Comparison of ENCODE assay signal across 9 mouse cellular contexts in the genomic region with DNA sequence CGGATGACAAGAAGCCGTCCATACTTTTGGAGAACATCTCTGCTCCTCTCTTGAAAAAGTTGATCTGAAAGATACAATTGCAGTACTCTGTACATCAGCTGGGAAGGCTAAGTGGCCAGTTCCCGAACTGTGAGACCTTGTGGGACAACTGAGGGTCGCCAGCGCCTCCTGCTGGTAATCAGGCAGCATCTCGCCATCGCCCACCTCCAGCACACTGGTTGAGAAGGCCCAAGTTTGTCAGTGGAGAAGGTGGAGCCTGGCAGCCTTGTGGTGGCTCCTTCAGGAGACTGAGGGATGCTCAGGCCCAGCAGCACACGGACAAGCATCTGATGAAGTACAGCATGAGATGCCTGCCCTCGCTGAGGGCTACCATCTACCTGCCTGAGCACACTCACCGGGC. TPM values are rescaled to one million over a fixed set of nuclear protein-coding genes. Genes with fewer than 3 reads are reported as not detected.
A peak's percentile ranks its signal among the peaks of the same experiment; 100 is the strongest.
DNase-seq lines count a peak whose midpoint lies in the region; ATAC-seq and TF ChIP-seq lines count a peak whose summit lies in the region.
"Had no signal": no experiment of that assay in that cellular context is flagged by ENCODE, and none has a peak within 500 bp of the region (broad histone marks: within the 10 kb centered on the region; RNA-seq: fewer than 3 reads in every experiment).

No protein-coding gene starts in this region.

- H3K79me2 ChIP-seq in C2C12 (ENCODE audit: control insufficient read depth, insufficient read depth), result no peaks in the 10 kb centered on the region

- no peak overlapping the region for H3K4me3 ChIP-seq in hindbrain, postnatal 0 days (ENCODE audit: low read length)
- H3K4me3 ChIP-seq in hindbrain, embryonic 12.5 days, result no peak overlapping the region
- H3K4me3 ChIP-seq in C2C12 (ENCODE audit: insufficient read depth, poor library complexity, severe bottlenecking), result no peak overlapping the region
- H3K4me3 ChIP-seq in embryonic fibroblast, embryonic 13.5 days (ENCODE audit: insufficient read depth, low read length), result no peak overlapping the region
- no peak overlapping the region for H3K4me3 ChIP-seq in olfactory bulb, adult 2 months (ENCODE audit: insufficient read depth, low read depth, low read length)
- H3K4me3 ChIP-seq: midbrain, embryonic 12.5 days had no signal

- TF ChIP-seq CTCF in hindbrain, postnatal 0 days (IDR thresholded peaks at IDR 0.05; ENCODE audit: low read depth), result peak; percentile 62
- peak; percentile 58 for TF ChIP-seq CTCF in C2C12 (IDR thresholded peaks at IDR 0.05; ENCODE audit: control insufficient read depth, insufficient read depth, insufficient read length)
- TF ChIP-seq CTCF in embryonic fibroblast, embryonic 13.5 days (IDR thresholded peaks at IDR 0.05; ENCODE audit: borderline replicate concordance, insufficient read depth, low read length), result peak; percentile 67; the same call in 1 of the 2 replicates
- peak; percentile 35; the same call in 1 of the 2 replicates for TF ChIP-seq CTCF in olfactory bulb, adult 2 months (IDR thresholded peaks at IDR 0.05; ENCODE audit: insufficient read depth, low read depth, low read length)

- no peaks in the 10 kb centered on the region for H3K79me3 ChIP-seq in C2C12 (ENCODE audit: low read depth)

- H3K9me3 ChIP-seq in hindbrain, postnatal 0 days (ENCODE audit: low read length), result no peaks in the 10 kb centered on the region
- H3K9me3 ChIP-seq in hindbrain, embryonic 12.5 days (replicated peaks), result no peaks in the 10 kb centered on the region
- H3K9me3 ChIP-seq: midbrain, embryonic 12.5 days had no signal

- no peak overlapping the region for H3K4me2 ChIP-seq in hindbrain, postnatal 0 days (ENCODE audit: low read depth, low read length)
- no peak overlapping the region for H3K4me2 ChIP-seq in hindbrain, embryonic 12.5 days (replicated peaks)
- H3K4me2 ChIP-seq: midbrain, embryonic 12.5 days had no signal

- DNase-seq in hindbrain, postnatal 0 days (ENCODE audit: low spot score), result peak; percentile 23
- DNase-seq in WW6 (ENCODE audit: low read depth, low spot score), result peak; percentile 36
- no peak for DNase-seq in layer of hippocampus, adult 9-11 months
- no peak for DNase-seq in right cerebral cortex, postnatal 36 days (ENCODE audit: low spot score in 2 of 2)

- H3K27ac ChIP-seq in hindbrain, postnatal 0 days, result no peak overlapping the region
- no peak overlapping the region for H3K27ac ChIP-seq in hindbrain, embryonic 12.5 days
- H3K27ac ChIP-seq in embryonic fibroblast, embryonic 13.5 days (ENCODE audit: insufficient read depth, low read length), result no peak overlapping the region
- H3K27ac ChIP-seq in olfactory bulb, adult 2 months (ENCODE audit: insufficient read depth, low read depth, low read length), result no peak overlapping the region
- H3K27ac ChIP-seq: midbrain, embryonic 12.5 days had no signal

- peaks cover 6% of the 10 kb centered on the region for H3K36me3 ChIP-seq in hindbrain, postnatal 0 days (ENCODE audit: insufficient read depth, low read length)
- H3K36me3 ChIP-seq in hindbrain, embryonic 12.5 days, result peaks cover 47% of the 10 kb centered on the region
- H3K36me3 ChIP-seq in C2C12 (ENCODE audit: control insufficient read depth, insufficient read depth), result no peaks in the 10 kb centered on the region

- H3K4me1 ChIP-seq in hindbrain, postnatal 0 days (ENCODE audit: insufficient read depth, low read length), result no peaks in the 10 kb centered on the region
- no peaks in the 10 kb centered on the region; the same call in 1 of the 2 replicates for H3K4me1 ChIP-seq in hindbrain, embryonic 12.5 days
- H3K4me1 ChIP-seq in embryonic fibroblast, embryonic 13.5 days (ENCODE audit: control insufficient read depth, insufficient read depth, low read length), result no peaks in the 10 kb centered on the region
- H3K4me1 ChIP-seq in olfactory bulb, adult 2 months (ENCODE audit: control insufficient read depth, insufficient read depth, low read length), result peaks cover 4% of the 10 kb centered on the region

- ATAC-seq in hindbrain, postnatal 0 days, result no peak
- ATAC-seq in hindbrain, embryonic 12.5 days (ENCODE audit: low FRiP score), result no peak

- no peak overlapping the region for H3K9ac ChIP-seq in hindbrain, postnatal 0 days (replicated peaks; ENCODE audit: low read length)
- no peak overlapping the region for H3K9ac ChIP-seq in hindbrain, embryonic 12.5 days
- H3K9ac ChIP-seq: midbrain, embryonic 12.5 days had no signal

- H3K27me3 ChIP-seq in hindbrain, postnatal 0 days (ENCODE audit: insufficient read depth, low read length), result no peaks in the 10 kb centered on the region
- no peaks in the 10 kb centered on the region for H3K27me3 ChIP-seq in hindbrain, embryonic 12.5 days
- H3K27me3 ChIP-seq in C2C12 (ENCODE audit: control insufficient read depth, insufficient read depth, insufficient read length), result no peaks in the 10 kb centered on the region
- H3K27me3 ChIP-seq: midbrain, embryonic 12.5 days had no signal

- no peak overlapping the region for H3ac ChIP-seq in C2C12 (ENCODE audit: control insufficient read depth, insufficient read length, low read depth)

- TF ChIP-seq POLR2A in embryonic fibroblast, embryonic 13.5 days (IDR thresholded peaks at IDR 0.05; ENCODE audit: low read depth, low read length), result no peak
- TF ChIP-seq POLR2A in olfactory bulb, adult 2 months (IDR thresholded peaks at IDR 0.05; ENCODE audit: insufficient read depth, low read depth, low read length), result no peak

- 55% methylated on average over 10 of the region's 10 CpGs for WGBS in hindbrain, postnatal 0 days
- WGBS in hindbrain, embryonic 12.5 days, result 56% methylated on average over 10 of the region's 10 CpGs
- WGBS in olfactory bulb, adult 2 months, result 65% methylated on average over 10 of the region's 10 CpGs

TF ChIP-seq in C2C12, 6 proteins besides CTCF, POLR2A, EP300 and RAD21:
- TF ChIP-seq MYOD1 (IDR thresholded peaks at IDR 0.05; ENCODE audit: control insufficient read depth, insufficient read length, low read depth), result no peak
- no peak for TF ChIP-seq MYOG (IDR thresholded peaks at IDR 0.05; ENCODE audit: control insufficient read depth, extremely low read depth, insufficient read length)

RNA-seq across cellular contexts. Expression of a gene that starts 31.2 kb away (rescaled TPM):
- 42.2 and 65.0 TPM in 2 replicates for total RNA-seq in hindbrain, postnatal 0 days (2014; rRNA removed)
- polyA plus RNA-seq in hindbrain, postnatal 0 days (2015; fragmentation: Nextera tagmentation; extraction: Ambion mirVana), result 45.2 and 48.6 TPM in 2 replicates
- 58.6 and 64.5 TPM in 2 replicates for polyA plus RNA-seq in hindbrain, embryonic 12.5 days (2016; fragmentation: Nextera tagmentation; extraction: Ambion mirVana)
- polyA plus RNA-seq in C2C12 (2012; fragmentation: generic; extraction: Trizol), result 4.6 TPM
- polyA plus RNA-seq in embryonic fibroblast, embryonic 13.5 days (2011; ENCODE audit: insufficient read length, low read depth, missing spikeins), result 30.5 and 31.1 TPM in 2 replicates
- polyA plus RNA-seq in olfactory bulb, adult 2 months (2012; ENCODE audit: insufficient read depth, insufficient read length, low replicate concordance, missing spikeins), result not detected in 2 replicates

Comparison
In these comparisons a context has a peak if more than half of its experiments do, and no peak if none do; other contexts are left out.
1. DNase-seq: peak in hindbrain, postnatal 0 days (single experiment) and WW6 (single experiment); none in layer of hippocampus, adult 9-11 months (single experiment) and right cerebral cortex, postnatal 36 days (0 of 2).
2. Peak in every context shown above with its lines, with median percentiles within 50 percentile points of each other: CTCF ChIP-seq.